Mouse (Mus musculus) heart, adult 2 months (tissue): ENCODE results near the gene 1700020N01Rik.

ENCODE experiments used
- CTCF ChIP-seq: fragments of 200-600 bp; IDR thresholded peaks from 2 replicates; pipeline ENCODE4 v1.8.1; 2022; ENCODE audit warnings: antibody characterized with exemption, mild to moderate bottlenecking, moderate library complexity
- EP300 ChIP-seq: fragments of 200-500 bp; IDR thresholded peaks from 2 replicates; pipeline ENCODE4 v1.6.1; 2011; ENCODE audit warnings: low read depth, low read length, control low read depth; ENCODE audit not compliant: insufficient read depth
- POLR2A ChIP-seq: fragments of 200-500 bp; IDR thresholded peaks from 2 replicates; pipeline ENCODE4 v1.6.1; 2011; ENCODE audit warnings: mild to moderate bottlenecking, low read depth, low read length, control low read depth; ENCODE audit not compliant: insufficient read depth

DNA sequence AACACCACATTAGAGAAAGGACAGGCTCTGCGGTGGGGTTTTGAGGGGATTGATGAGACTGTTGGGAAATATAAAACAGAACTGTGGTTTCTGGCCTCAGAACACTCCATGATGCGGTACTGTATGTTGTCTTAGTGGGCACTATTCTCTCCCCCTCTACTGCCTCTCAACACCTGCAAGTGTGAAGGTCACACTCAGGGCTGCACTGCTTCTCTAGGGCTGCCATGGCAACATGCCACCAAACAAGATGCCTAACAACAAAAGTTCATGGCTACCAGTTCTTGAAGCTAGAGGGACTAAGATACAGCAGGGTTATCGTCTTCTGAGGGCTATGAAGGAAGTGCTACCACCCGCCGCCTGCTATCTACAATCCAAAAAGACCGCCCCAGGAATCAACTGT lies 15.1 kb upstream of the 1700020N01Rik start:
- no peak for TF ChIP-seq CTCF
- TF ChIP-seq EP300, result no peak
- no peak for TF ChIP-seq POLR2A
